Mouse (Mus musculus) heart, embryonic 14.5 days (tissue): Measurements from ENCODE around the gene Sept4. TPM values are rescaled to one million over a fixed set of nuclear protein-coding genes. Genes with fewer than 3 reads are reported as not detected.
A peak's percentile ranks its signal among the peaks of the same experiment; 100 is the strongest.

Source experiments
- ATAC-seq: fragments of 200-750 bp; cut with Nextera tagmentation; 2 replicates; pipeline ENCODE4 v1.8.0; 2017; ENCODE audit warnings: low read depth, moderate TSS enrichment; ENCODE audit not compliant: insufficient number of reproducible peaks, insufficient read depth, low FRiP score
- H3K27ac ChIP-seq, 2 experiments: fragments of 200-500 bp in 1 of 2; fragments of 300-500 bp in 1 of 2; sonication (generic) in 1 of 2; replicated peaks in 1 of 2; 2 replicates each; pipeline ENCODE4 v1.5.1; 2012 to 2014; ENCODE audit warnings: low read depth in 2 of 2, low read length in 2 of 2, control low read depth in 1 of 2, mild to moderate bottlenecking in 1 of 2, mixed read lengths in 1 of 2; ENCODE audit not compliant: control insufficient read depth in 1 of 2, insufficient read depth in 1 of 2
- H3K27me3 ChIP-seq: fragments of 300-500 bp; sonication (generic); 2 replicates; pipeline ENCODE4 v1.6.1; 2014; ENCODE audit warnings: mild to moderate bottlenecking, low read length, control low read depth; ENCODE audit not compliant: control insufficient read depth, insufficient read depth
- H3K36me3 ChIP-seq: fragments of 300-500 bp; sonication (generic); 2 replicates; pipeline ENCODE4 v1.6.1; 2014; ENCODE audit warnings: mild to moderate bottlenecking, control low read depth, low read length, mixed read lengths; ENCODE audit not compliant: control insufficient read depth, insufficient read depth
- H3K4me1 ChIP-seq, 2 experiments: fragments of 200-500 bp in 1 of 2; fragments of 300-500 bp in 1 of 2; sonication (generic) in 1 of 2; 2 replicates each; pipeline ENCODE4 v1.6.1; 2012 to 2014; ENCODE audit warnings: low read length in 2 of 2, control low read depth in 1 of 2, mixed read lengths in 1 of 2; ENCODE audit not compliant: control insufficient read depth in 2 of 2, insufficient read depth in 2 of 2
- H3K4me2 ChIP-seq: fragments of 300-500 bp; sonication (generic); 2 replicates; pipeline ENCODE4 v1.6.1; 2014; ENCODE audit warnings: mild to moderate bottlenecking, low read length
- H3K4me3 ChIP-seq, 2 experiments: fragments of 200-500 bp in 1 of 2; fragments of 300-500 bp in 1 of 2; sonication (generic) in 1 of 2; 2 replicates each; pipeline ENCODE4 v1.5.1; 2012 to 2014; ENCODE audit warnings: low read length in 2 of 2, mild to moderate bottlenecking in 2 of 2, control low read depth in 1 of 2, low read depth in 1 of 2, moderate library complexity in 1 of 2; ENCODE audit not compliant: control insufficient read depth in 1 of 2, insufficient read depth in 1 of 2
- H3K9ac ChIP-seq: fragments of 300-500 bp; sonication (generic); 2 replicates; pipeline ENCODE4 v1.6.1; 2014; ENCODE audit warnings: mild to moderate bottlenecking, low read length
- H3K9me3 ChIP-seq: fragments of 300-500 bp; sonication (generic); 2 replicates; pipeline ENCODE4 v1.6.1; 2016; ENCODE audit warnings: low read length, control low read depth; ENCODE audit not compliant: control insufficient read depth
- WGBS: fragments of 180-500 bp; shearing (Covaris S2); extraction: QIAGEN DNeasy Blood & Tissue Kit; methylation state at CpG from one replicate; pipeline ENCODE4 v1.1.7; 2014; 5-methylcytosine and 5-hydroxymethylcytosine counted together
- polyA plus RNA-seq: library from polyadenylated mRNA; unstranded; fragments of >200 nt; fragmentation: Nextera tagmentation; extraction: Ambion mirVana; gene quantifications from 2 replicates; pipeline ENCODE4 v1.2.1, GENCODE M21; 2014

Gene Sept4
- polyA plus RNA-seq, 1 experiment from 2014 or later, result 23.5 TPM

DNA sequence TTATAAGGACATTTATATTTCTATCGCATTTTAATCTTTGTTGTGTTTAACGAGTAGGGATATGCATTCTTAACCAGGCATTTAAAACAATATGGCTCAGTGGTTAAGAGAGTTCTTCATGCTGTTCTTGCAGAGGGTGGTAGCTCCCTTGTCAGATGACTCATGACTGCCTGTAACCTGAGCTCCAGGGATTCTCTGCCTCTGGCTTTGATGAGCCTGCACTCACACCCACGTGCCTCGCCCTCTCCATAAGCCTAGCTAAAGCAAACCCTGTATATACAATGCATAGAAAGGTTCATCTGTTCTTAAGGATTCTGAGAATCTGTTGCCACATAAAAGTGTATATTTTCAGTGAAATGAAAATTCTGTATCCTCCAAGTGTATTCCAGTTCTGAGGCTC lies 54.5 kb downstream of the Sept4 start:
- Histone ChIP-seq H3K4me2 (no peak overlapping the region), H3K27me3 (no peaks in the 10 kb centered on the region), H3K27ac (no peak overlapping the region), H3K36me3 (peaks cover 38% of the 10 kb centered on the region), H3K4me1 (no peaks in the 10 kb centered on the region), H3K9ac (no peak overlapping the region), H3K9me3 (no peaks in the 10 kb centered on the region), H3K4me3 (no peak overlapping the region)
- ATAC-seq, result no peak
- WGBS, result 53% methylated on average over 4 of the region's 4 CpGs

DNA sequence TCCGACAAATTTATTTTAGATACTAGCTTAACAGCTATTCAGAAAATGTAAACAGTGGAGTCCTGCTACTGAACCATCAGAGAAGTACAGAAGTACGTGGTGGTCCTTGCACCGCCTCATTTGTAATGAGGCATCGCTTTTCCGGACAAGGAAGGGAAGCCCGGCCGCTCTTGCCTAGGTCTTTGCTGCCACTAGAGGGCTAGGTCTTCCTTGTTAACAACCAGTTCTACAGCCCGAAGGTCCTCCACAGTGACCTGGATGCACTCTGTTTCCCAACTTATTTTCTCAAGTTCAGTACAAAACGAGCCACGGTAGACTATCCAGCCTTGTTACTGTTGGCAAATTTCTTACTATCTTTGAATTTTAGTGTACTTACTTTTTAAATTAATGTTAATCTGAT lies 61.2 kb downstream of the Sept4 start:
- H3K4me3 ChIP-seq, result no peak overlapping the region
- H3K9ac ChIP-seq, result no peak overlapping the region
- ATAC-seq, result no peak
- H3K4me2 ChIP-seq, result 0 out of 2 replicates have a peak overlapping the region, but pooled peaks have one; percentile 12
- H3K4me1 ChIP-seq, result peaks cover 0 to 5% of the 10 kb centered on the region in 2 experiments; a peak in 1 of 4 replicates
- no peaks in the 10 kb centered on the region for H3K9me3 ChIP-seq
- H3K27me3 ChIP-seq, result no peaks in the 10 kb centered on the region
- WGBS, result 18% methylated on average over 10 of the region's 10 CpGs
- peaks cover 6% of the 10 kb centered on the region; the same call in 1 of the 2 replicates for H3K36me3 ChIP-seq
- H3K27ac ChIP-seq, result no peak overlapping the region

DNA sequence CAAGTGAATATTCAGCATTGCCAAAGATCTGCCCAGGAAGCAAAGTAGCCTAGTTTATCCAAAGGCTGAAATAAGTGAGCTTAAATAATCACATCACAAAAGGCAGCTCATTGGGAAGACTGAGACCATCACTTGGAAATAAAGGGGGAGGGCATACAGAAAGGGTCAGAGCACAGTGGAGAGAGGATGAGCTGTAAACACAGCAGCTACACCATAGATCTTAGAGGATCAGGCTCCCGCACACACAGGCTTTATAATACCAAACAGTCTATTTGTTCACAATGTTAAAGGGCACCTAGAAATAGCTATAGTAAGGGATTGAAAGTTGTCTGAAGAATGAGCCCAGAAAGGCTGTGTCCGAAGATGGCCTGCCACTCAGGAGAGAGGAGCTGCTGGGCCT lies 70.1 kb downstream of the Sept4 start:
- Histone ChIP-seq H3K4me1 (peaks cover 0 to 4% of the 10 kb centered on the region in 2 experiments; a peak in 2 of 4 replicates), H3K27ac (peak overlapping the region; percentile 46 to 65), H3K27me3 (no peaks in the 10 kb centered on the region), H3K4me3 (peak overlapping the region; percentile 46 to 60), H3K4me2 (peak overlapping the region; percentile 75), H3K9me3 (no peaks in the 10 kb centered on the region), H3K36me3 (no peaks in the 10 kb centered on the region), H3K9ac (peak overlapping the region; percentile 79)
- WGBS, result 19% methylated on average over 2 of the region's 2 CpGs
- no peak for ATAC-seq

DNA sequence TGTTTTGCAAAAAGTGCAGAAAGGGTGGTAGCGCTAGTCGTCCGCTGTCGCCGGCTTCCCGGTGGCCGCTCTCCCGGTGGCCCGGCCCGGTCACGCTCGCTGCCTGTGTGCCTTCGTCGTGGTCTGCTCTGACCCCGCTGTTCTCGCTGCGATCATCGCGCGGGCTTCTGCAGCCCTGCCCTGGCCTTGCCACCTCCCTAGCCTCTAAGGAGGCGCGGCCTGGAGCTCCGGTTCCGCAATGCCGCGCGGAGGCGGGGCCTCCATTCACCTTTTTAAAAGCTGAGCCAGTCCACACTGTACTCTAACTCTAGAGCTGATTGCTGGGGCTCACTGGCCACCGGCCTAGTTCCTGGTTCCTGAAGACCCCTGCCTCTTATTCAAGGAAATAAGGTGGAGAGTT lies 70.5 kb downstream of the Sept4 start:
- Histone ChIP-seq H3K27me3 (no peaks in the 10 kb centered on the region), H3K9ac (peak overlapping the region; percentile 79), H3K36me3 (no peaks in the 10 kb centered on the region), H3K9me3 (no peaks in the 10 kb centered on the region), H3K27ac (peak overlapping the region; percentile 46 to 65), H3K4me3 (peak overlapping the region; percentile 46 to 60), H3K4me1 (peaks cover 0 to 3% of the 10 kb centered on the region in 2 experiments; a peak in 2 of 4 replicates), H3K4me2 (peak overlapping the region; percentile 75)
- under 1% methylated on average over 29 of the region's 29 CpGs for WGBS
- peak; percentile 85; the same call in 1 of the 2 replicates for ATAC-seq

Other genes with a start within 250 kb of the Sept4 start
- 7.1 and 7.8 TPM in 2 replicates for gene Ppm1e, start 209.9 kb upstream of the Sept4 start, polyA plus RNA-seq
- gene Rad51c, start 163.9 kb upstream of the Sept4 start, polyA plus RNA-seq, result 10.0 and 11.7 TPM in 2 replicates
- 0.28 and 0.38 TPM in 2 replicates for gene Tex14, start 163.8 kb upstream of the Sept4 start, polyA plus RNA-seq
- not detected in 2 replicates for gene Gm11492, start 2.2 kb upstream of the Sept4 start, polyA plus RNA-seq
- 14.3 and 17.7 TPM in 2 replicates for gene Mtmr4, start 23.3 kb downstream of the Sept4 start, polyA plus RNA-seq
- gene Hsf5, start 48.3 kb downstream of the Sept4 start, polyA plus RNA-seq, result 0.13 and 0.15 TPM in 2 replicates
- gene Rnf43, start 93.8 kb downstream of the Sept4 start, polyA plus RNA-seq, result 0.47 and 0.55 TPM in 2 replicates
- 116 and 124 TPM in 2 replicates for gene Supt4a, start 168.6 kb downstream of the Sept4 start, polyA plus RNA-seq
- gene Tspoap1, start 191.6 kb downstream of the Sept4 start, polyA plus RNA-seq, result 0.09 and 0.26 TPM in 2 replicates
- 0.09 and 1.00 TPM in 2 replicates for gene Mpo, start 224.7 kb downstream of the Sept4 start, polyA plus RNA-seq